Mouse (Mus musculus) midbrain, postnatal 0 days (tissue): ENCODE results near the gene Rab43. TPM values are rescaled to one million over a fixed set of nuclear protein-coding genes. Genes with fewer than 3 reads are reported as not detected.

Source experiments
- ATAC-seq: fragments of 200-750 bp; cut with Nextera tagmentation; 2 replicates; pipeline ENCODE4 v1.8.0; 2017; ENCODE audit warnings: moderate number of reproducible peaks, mild to moderate bottlenecking, moderate TSS enrichment, moderate library complexity; ENCODE audit not compliant: low FRiP score
- DNase-seq: peaks from one replicate; pipeline ENCODE4 v3.0.0-alpha.2; 2015; ENCODE audit warnings: low spot score
- H3K27ac ChIP-seq: fragments of 300-500 bp; sonication (generic); 2 replicates; pipeline ENCODE4 v1.5.1; 2014; ENCODE audit warnings: low read depth, mild to moderate bottlenecking, low read length, mixed read lengths
- H3K27me3 ChIP-seq: fragments of 300-500 bp; sonication (generic); 2 replicates; pipeline ENCODE4 v1.6.1; 2014; ENCODE audit warnings: low read length, control low read depth, mixed read lengths; ENCODE audit not compliant: insufficient read depth
- H3K36me3 ChIP-seq: fragments of 300-500 bp; sonication (generic); 2 replicates; pipeline ENCODE4 v1.6.1; 2014; ENCODE audit warnings: low read length, control low read depth, mixed read lengths; ENCODE audit not compliant: insufficient read depth
- H3K4me1 ChIP-seq: fragments of 300-500 bp; sonication (generic); 2 replicates; pipeline ENCODE4 v1.6.1; 2014; ENCODE audit warnings: mild to moderate bottlenecking, control low read depth, antibody characterized with exemption, low read length, mixed read lengths; ENCODE audit not compliant: insufficient read depth
- H3K4me2 ChIP-seq: fragments of 300-500 bp; sonication (generic); 2 replicates; pipeline ENCODE4 v1.6.1; 2014; ENCODE audit warnings: low read depth, mild to moderate bottlenecking, low read length, mixed read lengths; ENCODE audit not compliant: poor library complexity, severe bottlenecking
- H3K4me3 ChIP-seq: fragments of 300-500 bp; sonication (generic); 2 replicates; pipeline ENCODE4 v1.5.1; 2014; ENCODE audit warnings: low read depth, mild to moderate bottlenecking, low read length, moderate library complexity
- H3K9ac ChIP-seq: fragments of 300-500 bp; sonication (generic); replicated peaks from 2 replicates; pipeline ENCODE4 v1.6.1; 2014; ENCODE audit warnings: mild to moderate bottlenecking, low read length, moderate library complexity, mixed read lengths; ENCODE audit not compliant: poor library complexity, severe bottlenecking
- H3K9me3 ChIP-seq: fragments of 300-500 bp; sonication (generic); 2 replicates; pipeline ENCODE4 v1.6.1; 2016; ENCODE audit warnings: low read length, control low read depth
- CTCF ChIP-seq: IDR thresholded peaks from 2 replicates; pipeline ENCODE4 v1.5.1; 2016; ENCODE audit warnings: antibody characterized with exemption, mild to moderate bottlenecking
- WGBS: fragments of 180-500 bp; shearing (Covaris S2); extraction: QIAGEN DNeasy Blood & Tissue Kit; methylation state at CpG from one replicate; pipeline ENCODE4 v1.1.7; 2014; 5-methylcytosine and 5-hydroxymethylcytosine counted together
- polyA plus RNA-seq: library from polyadenylated mRNA; unstranded; fragments of >200 nt; fragmentation: Nextera tagmentation; extraction: Ambion mirVana; gene quantifications from 2 replicates; pipeline ENCODE4 v1.2.1, GENCODE M21; 2015
- total RNA-seq: library from RNA; depleted of rRNA; stranded (reverse); fragments of >200 nt; gene quantifications from 2 replicates; pipeline ENCODE4 v1.2.3, GENCODE M21; 2014; rRNA removed

Rab43 gene
- total and polyA plus RNA-seq, 2 experiments from 2014 or later = 9.9 to 31.6 TPM

DNA sequence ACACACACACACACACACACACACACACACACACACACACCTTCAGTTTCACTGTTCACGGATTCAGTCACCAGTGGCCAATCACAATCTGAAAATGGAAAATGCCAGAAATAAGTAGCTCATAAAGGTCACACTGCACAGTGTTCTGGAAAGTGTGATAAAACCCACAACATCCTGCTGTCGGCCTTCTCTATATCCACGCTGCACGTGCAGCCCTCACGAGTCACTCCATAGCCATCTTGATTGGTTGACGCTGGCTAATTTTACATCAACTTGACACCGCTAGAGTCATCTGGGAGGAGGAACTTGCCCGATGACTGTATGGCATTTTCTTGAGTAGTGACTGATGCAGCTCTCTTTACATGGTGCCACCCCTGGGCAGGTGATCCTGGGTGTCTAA, 70.0 kb downstream of the Rab43 start:
- Histone ChIP-seq H3K27ac (no peak overlapping the region), H3K27me3 (no peaks in the 10 kb centered on the region), H3K4me3 (no peak overlapping the region), H3K4me2 (no peak overlapping the region), H3K36me3 (no peaks in the 10 kb centered on the region), H3K9ac (no peak overlapping the region), H3K9me3 (no peaks in the 10 kb centered on the region), H3K4me1 (no peaks in the 10 kb centered on the region)
- DNase-seq (no peak), ATAC-seq (no peak)
- 91% methylated on average over 8 of the region's 8 CpGs for WGBS
- TF ChIP-seq CTCF = no peak

DNA sequence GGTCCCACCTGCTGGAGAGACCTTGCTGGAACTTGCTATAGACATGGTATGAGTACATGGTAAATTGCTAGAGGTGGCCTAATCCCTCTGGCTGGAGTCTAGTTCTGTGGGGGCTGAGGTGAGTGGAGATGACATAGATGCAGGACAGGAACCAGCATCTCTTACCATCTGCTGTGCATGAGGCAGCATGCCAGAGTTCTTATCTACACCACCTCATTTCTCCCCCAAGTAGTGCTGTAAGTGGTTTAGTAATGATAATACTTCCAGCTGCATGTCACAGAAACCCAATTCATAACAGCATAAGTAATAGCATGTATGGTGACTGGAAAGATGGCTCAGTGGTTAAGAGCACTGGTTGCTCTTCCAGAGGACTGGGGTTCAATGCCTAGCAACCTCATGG, 71.5 kb downstream of the Rab43 start:
- Histone ChIP-seq H3K4me3 (no peak overlapping the region), H3K27me3 (no peaks in the 10 kb centered on the region), H3K4me2 (no peak overlapping the region), H3K9ac (no peak overlapping the region), H3K4me1 (no peaks in the 10 kb centered on the region), H3K27ac (no peak overlapping the region), H3K9me3 (no peaks in the 10 kb centered on the region), H3K36me3 (no peaks in the 10 kb centered on the region)
- DNase-seq (no peak), ATAC-seq (no peak)
- no peak for TF ChIP-seq CTCF

DNA sequence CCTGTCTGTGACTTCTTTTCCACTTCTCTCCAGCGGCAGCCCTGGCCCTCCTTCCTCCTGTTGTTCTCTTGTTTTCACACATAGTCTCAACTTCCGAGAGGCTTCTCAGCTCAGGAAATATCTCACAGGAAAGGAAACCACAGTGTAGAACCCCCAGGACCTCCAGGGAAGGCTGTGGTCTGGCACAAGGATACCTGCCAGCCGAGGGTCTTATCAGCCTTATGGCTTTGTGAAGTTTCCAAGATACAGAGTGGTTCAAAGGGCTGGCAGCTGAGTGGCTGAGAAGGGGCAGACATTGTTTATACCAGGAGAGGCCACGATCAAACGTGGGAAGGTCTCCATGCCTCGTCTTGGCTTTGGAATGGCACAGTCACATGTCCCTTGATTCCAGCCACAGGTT, 72.1 kb downstream of the Rab43 start:
- no peaks in the 10 kb centered on the region for H3K9me3 ChIP-seq
- 64% methylated on average over 6 of the region's 6 CpGs for WGBS
- DNase-seq (no peak), ATAC-seq (no peak)
- no peak for TF ChIP-seq CTCF
- no peaks in the 10 kb centered on the region for H3K36me3 ChIP-seq
- no peak overlapping the region for H3K4me2 ChIP-seq
- no peaks in the 10 kb centered on the region for H3K4me1 ChIP-seq
- H3K27me3 ChIP-seq = no peaks in the 10 kb centered on the region; the same call in 1 of the 2 replicates
- H3K9ac ChIP-seq = no peak overlapping the region
- H3K4me3 ChIP-seq = no peak overlapping the region
- H3K27ac ChIP-seq = no peak overlapping the region

Other genes with a start within 250 kb of the Rab43 start
- gene Prokr1, start 221.4 kb downstream of the Rab43 start, total RNA-seq = 2.7 and 3.4 TPM in 2 replicates
- gene Prokr1, start 221.4 kb downstream of the Rab43 start, polyA plus RNA-seq = 1.3 and 1.5 TPM in 2 replicates
- gene Aplf, start 140.0 kb downstream of the Rab43 start, total RNA-seq = 4.2 and 5.5 TPM in 2 replicates
- gene Aplf, start 140.0 kb downstream of the Rab43 start, polyA plus RNA-seq = 4.4 and 5.0 TPM in 2 replicates
- gene Efcc1, start 81.3 kb downstream of the Rab43 start, total RNA-seq = 6.6 and 15.8 TPM in 2 replicates
- gene Efcc1, start 81.3 kb downstream of the Rab43 start, polyA plus RNA-seq = 8.7 and 11.2 TPM in 2 replicates
- gene Gp9, start 34.1 kb downstream of the Rab43 start, total RNA-seq = 1.7 TPM in 1 of 2 replicates, not detected in the other
- not detected in 2 replicates for gene Gp9, start 34.1 kb downstream of the Rab43 start, polyA plus RNA-seq
- 5.4 TPM in 1 of 2 replicates, not detected in the other for gene Gm45140, start 23.6 kb upstream of the Rab43 start, total RNA-seq
- 1.2 and 1.8 TPM in 2 replicates for gene Gm45140, start 23.6 kb upstream of the Rab43 start, polyA plus RNA-seq
- gene Isy1, start 26.6 kb upstream of the Rab43 start, total RNA-seq = 21.7 and 22.5 TPM in 2 replicates
- 20.7 and 25.9 TPM in 2 replicates for gene Isy1, start 26.6 kb upstream of the Rab43 start, polyA plus RNA-seq
- 178 and 197 TPM in 2 replicates for gene Cnbp, start 38.9 kb upstream of the Rab43 start, total RNA-seq
- 550 and 577 TPM in 2 replicates for gene Cnbp, start 38.9 kb upstream of the Rab43 start, polyA plus RNA-seq
- 202 and 226 TPM in 2 replicates for gene Copg1, start 75.7 kb upstream of the Rab43 start, total RNA-seq
- gene Copg1, start 75.7 kb upstream of the Rab43 start, polyA plus RNA-seq = 191 and 216 TPM in 2 replicates
- gene Hmces, start 101.8 kb upstream of the Rab43 start, total RNA-seq = 30.7 and 33.0 TPM in 2 replicates
- gene Hmces, start 101.8 kb upstream of the Rab43 start, polyA plus RNA-seq = 34.6 and 35.5 TPM in 2 replicates
- gene H1fx, start 169.5 kb upstream of the Rab43 start, total RNA-seq = 22.7 and 31.8 TPM in 2 replicates
- gene H1fx, start 169.5 kb upstream of the Rab43 start, polyA plus RNA-seq = 42.8 and 52.8 TPM in 2 replicates
- gene Rab7, start 233.1 kb upstream of the Rab43 start, total RNA-seq = 87.5 and 103 TPM in 2 replicates
- 356 and 379 TPM in 2 replicates for gene Rab7, start 233.1 kb upstream of the Rab43 start, polyA plus RNA-seq